Mouse (Mus musculus) olfactory bulb, adult 2 months (tissue): ENCODE data around the gene Psmc4.

Experiments used
- CTCF ChIP-seq: fragments of 200-500 bp; IDR thresholded peaks from 2 replicates; pipeline ENCODE4 v1.5.1; 2012; ENCODE audit warnings: low read depth, mild to moderate bottlenecking, low read length, moderate library complexity; ENCODE audit not compliant: insufficient read depth
- POLR2A ChIP-seq: fragments of 200-500 bp; IDR thresholded peaks from 2 replicates; pipeline ENCODE4 v1.6.1; 2012; ENCODE audit warnings: mild to moderate bottlenecking, low read depth, low read length, moderate library complexity; ENCODE audit not compliant: insufficient read depth

DNA sequence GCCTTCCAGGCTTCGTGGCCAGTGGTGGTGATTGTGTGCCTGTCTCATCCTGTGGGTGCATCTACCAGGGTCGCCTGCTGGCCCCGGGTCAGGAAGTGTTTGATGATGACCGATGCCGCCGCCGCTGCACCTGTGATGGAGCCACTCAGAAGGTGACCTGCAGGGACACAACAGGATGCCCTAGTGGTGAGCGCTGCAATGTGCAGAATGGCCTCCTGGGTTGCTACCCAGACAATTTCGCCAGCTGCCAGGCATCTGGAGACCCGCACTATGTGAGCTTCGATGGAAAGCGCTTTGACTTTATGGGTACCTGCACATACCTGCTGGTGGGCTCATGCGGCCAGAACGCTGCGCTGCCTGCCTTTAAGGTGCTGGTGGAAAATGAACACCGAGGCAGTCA lies 36.3 kb upstream of the Psmc4 start:
- TF ChIP-seq POLR2A (no peak), CTCF (no peak)
